Mouse (Mus musculus) forebrain, postnatal 0 days (tissue): Measurements from ENCODE around the gene Zfpm1. TPM values are rescaled to one million over a fixed set of nuclear protein-coding genes. Genes with fewer than 3 reads are reported as not detected.

Experiments used
- ATAC-seq: fragments of 200-750 bp; cut with Nextera tagmentation; 2 replicates; pipeline ENCODE4 v1.8.0; 2017; ENCODE audit warnings: mild to moderate bottlenecking, moderate library complexity
- DNase-seq: peaks from one replicate; pipeline ENCODE4 v3.0.0-alpha.2; 2015
- H3K27ac ChIP-seq: fragments of 300-500 bp; sonication (generic); 2 replicates; pipeline ENCODE4 v1.5.1; 2014; ENCODE audit warnings: low read depth, mild to moderate bottlenecking, antibody characterized with exemption, low read length, moderate library complexity, mixed read lengths
- H3K27me3 ChIP-seq: fragments of 300-500 bp; sonication (generic); 2 replicates; pipeline ENCODE4 v1.6.1; 2014; ENCODE audit warnings: mild to moderate bottlenecking, low read length, mixed read lengths; ENCODE audit not compliant: insufficient read depth
- H3K36me3 ChIP-seq: fragments of 300-500 bp; sonication (generic); 2 replicates; pipeline ENCODE4 v1.6.1; 2014; ENCODE audit warnings: mild to moderate bottlenecking, moderate library complexity; ENCODE audit not compliant: insufficient read depth
- H3K4me1 ChIP-seq: fragments of 300-500 bp; sonication (generic); 2 replicates; pipeline ENCODE4 v1.6.1; 2014; ENCODE audit warnings: antibody characterized with exemption; ENCODE audit not compliant: insufficient read depth
- H3K4me2 ChIP-seq: fragments of 300-500 bp; sonication (generic); 2 replicates; pipeline ENCODE4 v1.6.1; 2014; ENCODE audit warnings: low read depth, mild to moderate bottlenecking, moderate library complexity
- H3K4me3 ChIP-seq: fragments of 300-500 bp; sonication (generic); 2 replicates; pipeline ENCODE4 v1.5.1; 2014; ENCODE audit warnings: low read depth, low read length, mixed read lengths
- H3K9ac ChIP-seq: fragments of 300-500 bp; sonication (generic); 2 replicates; pipeline ENCODE4 v1.6.1; 2014; ENCODE audit warnings: mild to moderate bottlenecking
- H3K9me3 ChIP-seq: fragments of 300-500 bp; sonication (generic); 2 replicates; pipeline ENCODE4 v1.6.1; 2016; ENCODE audit warnings: low read length
- CTCF ChIP-seq: sonication (generic); IDR thresholded peaks from 2 replicates; pipeline ENCODE4 v1.5.1; 2016; ENCODE audit warnings: antibody characterized with exemption, control low read depth, low read depth
- WGBS: fragments of 180-500 bp; shearing (Covaris S2); extraction: QIAGEN DNeasy Blood & Tissue Kit; methylation state at CpG from one replicate; pipeline ENCODE4 v1.1.7; 2014; 5-methylcytosine and 5-hydroxymethylcytosine counted together
- polyA plus RNA-seq: library from polyadenylated mRNA; unstranded; fragments of >200 nt; fragmentation: Nextera tagmentation; extraction: Ambion mirVana; gene quantifications from 2 replicates; pipeline ENCODE4 v1.2.1, GENCODE M21; 2015
- total RNA-seq: library from RNA; depleted of rRNA; stranded (reverse); fragments of >200 nt; gene quantifications from 2 replicates; pipeline ENCODE4 v1.2.3, GENCODE M21; 2014

The Zfpm1 gene
- total and polyA plus RNA-seq, 2 experiments from 2014 or later = 1.1 to 10.1 TPM

- H3K4me2 ChIP-seq = no peak overlapping the region
- no peak for DNase-seq
Measured at GRCm38 (mm10) chr8:122294273-122294683, 12.3 kb downstream of the Zfpm1 start.

DNA sequence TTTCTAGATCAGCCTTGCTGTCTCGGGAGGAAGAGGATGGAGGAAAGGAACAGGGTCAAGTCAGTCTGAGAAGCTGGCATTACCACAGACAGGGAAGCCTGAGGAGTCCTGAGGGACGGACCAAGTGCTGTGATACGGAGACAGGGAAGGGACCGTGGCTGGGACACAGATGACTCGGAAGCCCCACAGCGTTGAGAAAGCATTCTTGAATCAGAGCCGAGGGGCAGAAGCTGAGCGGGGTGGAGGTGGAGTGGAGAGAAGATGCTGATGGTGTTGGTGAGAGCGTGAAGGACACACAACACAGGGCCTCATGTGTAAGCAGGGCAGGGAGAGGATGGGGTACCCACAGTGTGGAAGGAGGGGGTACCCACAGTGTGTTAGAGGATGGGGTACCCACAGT is 13.4 kb downstream of the Zfpm1 start:
- TF ChIP-seq CTCF = no peak
- ATAC-seq (no peak), DNase-seq (no peak)
- H3K27ac ChIP-seq = no peak overlapping the region
- H3K9ac ChIP-seq = no peak overlapping the region
- no peaks in the 10 kb centered on the region for H3K4me1 ChIP-seq
- no peaks in the 10 kb centered on the region for H3K36me3 ChIP-seq
- no peak overlapping the region for H3K4me2 ChIP-seq
- H3K9me3 ChIP-seq = no peaks in the 10 kb centered on the region
- H3K27me3 ChIP-seq = no peaks in the 10 kb centered on the region
- WGBS = 65% methylated on average over 9 of the region's 9 CpGs
- no peak overlapping the region for H3K4me3 ChIP-seq

More at GRCm38 (mm10) chr8:122294273-122294683, 12.3 kb downstream of the Zfpm1 start:
- 7% methylated on average over 7 of the region's 7 CpGs for WGBS
- no peak for TF ChIP-seq CTCF
- Histone ChIP-seq H3K9ac (no peak overlapping the region), H3K27ac (no peak overlapping the region), H3K9me3 (no peaks in the 10 kb centered on the region), H3K4me3 (no peak overlapping the region), H3K36me3 (no peaks in the 10 kb centered on the region), H3K27me3 (no peaks in the 10 kb centered on the region), H3K4me1 (no peaks in the 10 kb centered on the region)
- no peak for ATAC-seq

GRCm38 (mm10) chr8:122296173-122297001 is 14.4 kb downstream of the Zfpm1 start:
- 51% methylated on average over 24 of the region's 24 CpGs for WGBS
- Histone ChIP-seq H3K4me2 (no peak overlapping the region), H3K36me3 (no peaks in the 10 kb centered on the region), H3K4me3 (no peak overlapping the region), H3K9me3 (no peaks in the 10 kb centered on the region), H3K27ac (no peak overlapping the region), H3K27me3 (no peaks in the 10 kb centered on the region), H3K9ac (no peak overlapping the region), H3K4me1 (no peaks in the 10 kb centered on the region)
- TF ChIP-seq CTCF = no peak
- ATAC-seq = peak; percentile 69
- no peak for DNase-seq

- Histone ChIP-seq H3K36me3 (no peaks in the 10 kb centered on the region), H3K4me2 (no peak overlapping the region), H3K4me3 (no peak overlapping the region), H3K4me1 (no peaks in the 10 kb centered on the region), H3K9me3 (no peaks in the 10 kb centered on the region), H3K27ac (no peak overlapping the region), H3K9ac (no peak overlapping the region), H3K27me3 (no peaks in the 10 kb centered on the region)
- DNase-seq (no peak), ATAC-seq (no peak)
- TF ChIP-seq CTCF = no peak
- WGBS = 70% methylated on average over 16 of the region's 16 CpGs
Measured at GRCm38 (mm10) chr8:122299581-122300254, 17.8 kb downstream of the Zfpm1 start.

- no peak for DNase-seq
- no peak overlapping the region for H3K27ac ChIP-seq
Measured at GRCm38 (mm10) chr8:122301081-122301480, 19.1 kb downstream of the Zfpm1 start.

DNA sequence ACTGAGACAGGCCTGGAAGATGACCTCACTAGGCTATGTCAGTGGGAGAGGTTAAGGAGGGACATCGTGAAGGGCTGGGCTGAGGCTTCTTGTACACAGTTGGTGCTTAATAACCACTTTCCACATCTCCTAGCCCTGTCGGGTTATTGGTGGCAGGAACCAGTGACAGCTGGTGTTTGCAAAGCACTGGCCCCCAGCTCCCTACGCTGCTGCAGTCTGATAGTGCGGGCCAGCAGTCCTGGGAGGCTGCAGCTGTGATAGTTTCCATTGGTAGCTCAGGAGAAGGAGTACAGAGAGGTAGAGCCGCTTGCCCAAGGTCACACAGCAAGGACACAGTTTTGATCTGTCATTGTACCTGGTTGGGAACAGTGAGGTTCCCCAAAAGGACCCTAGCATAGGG is 19.9 kb downstream of the Zfpm1 start:
- ATAC-seq = no peak
- no peak overlapping the region for H3K4me2 ChIP-seq
- no peaks in the 10 kb centered on the region for H3K9me3 ChIP-seq
- no peak overlapping the region for H3K9ac ChIP-seq
- 80% methylated on average over 5 of the region's 5 CpGs for WGBS
- no peak for DNase-seq
- no peaks in the 10 kb centered on the region for H3K4me1 ChIP-seq
- no peaks in the 10 kb centered on the region for H3K36me3 ChIP-seq
- no peak for TF ChIP-seq CTCF
- H3K27me3 ChIP-seq = no peaks in the 10 kb centered on the region
- H3K4me3 ChIP-seq = no peak overlapping the region
- no peak overlapping the region for H3K27ac ChIP-seq

More at GRCm38 (mm10) chr8:122301081-122301480, 19.1 kb downstream of the Zfpm1 start:
- Histone ChIP-seq H3K4me3 (no peak overlapping the region), H3K27me3 (no peaks in the 10 kb centered on the region), H3K4me1 (no peaks in the 10 kb centered on the region), H3K36me3 (no peaks in the 10 kb centered on the region), H3K9ac (no peak overlapping the region), H3K4me2 (no peak overlapping the region), H3K9me3 (no peaks in the 10 kb centered on the region)
- ATAC-seq = no peak
- WGBS = 47% methylated on average over 13 of the region's 13 CpGs
- no peak for TF ChIP-seq CTCF

DNA sequence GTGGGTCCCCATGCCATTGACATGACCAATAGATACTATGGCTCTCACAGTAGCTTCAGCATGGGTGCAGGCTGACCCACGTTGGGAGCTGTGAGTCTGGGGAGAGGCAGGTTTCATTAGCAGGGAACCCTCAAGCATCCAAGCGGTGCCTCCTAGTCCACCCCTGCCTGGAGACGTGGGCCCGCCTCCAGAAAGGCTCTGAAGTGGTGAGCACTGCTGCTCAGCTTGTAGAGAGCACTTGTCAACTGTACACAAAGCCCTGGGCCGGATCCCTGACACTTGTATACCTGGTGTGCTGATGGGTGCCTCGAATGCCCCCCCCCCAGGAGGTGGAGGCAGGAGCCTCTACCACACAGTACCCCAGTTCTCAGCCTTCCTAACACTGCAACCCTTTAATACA is 21.5 kb downstream of the Zfpm1 start:
- no peaks in the 10 kb centered on the region for H3K36me3 ChIP-seq
- DNase-seq (no peak), ATAC-seq (no peak)
- no peak overlapping the region for H3K27ac ChIP-seq
- no peaks in the 10 kb centered on the region for H3K27me3 ChIP-seq
- H3K4me1 ChIP-seq = no peaks in the 10 kb centered on the region
- no peak overlapping the region for H3K4me2 ChIP-seq
- WGBS = 73% methylated on average over 6 of the region's 6 CpGs
- H3K4me3 ChIP-seq = no peak overlapping the region
- no peak for TF ChIP-seq CTCF
- no peaks in the 10 kb centered on the region for H3K9me3 ChIP-seq
- no peak overlapping the region for H3K9ac ChIP-seq
